Mouse (Mus musculus) CD8-positive naive resting alpha-beta T cell, adult 2 months (primary cell): Measurements from ENCODE around the gene Lypla2.

ENCODE experiments used
- DNase-seq, 2 experiments: peaks; one replicate each; pipeline ENCODE4 v3.0.0; 2022; ENCODE audit warnings: low read depth in 2 of 2, low spot score in 2 of 2

Gene Lypla2

GRCm38 (mm10) chr4:135921257-135922120 is 50.9 kb downstream of the Lypla2 start:
- no peak for DNase-seq

- DNase-seq: peak; percentile 94 to 98
These were observed 51.9 kb downstream of the Lypla2 start, which contains the start of gene Fuca1 for GRCm38 (mm10) chr4:135920304-135921241. Fuca1 (plus strand) TSS chr4:135920735.

- DNase-seq: no peak
These were observed 53.2 kb downstream of the Lypla2 start for GRCm38 (mm10) chr4:135919280-135919639.

DNA sequence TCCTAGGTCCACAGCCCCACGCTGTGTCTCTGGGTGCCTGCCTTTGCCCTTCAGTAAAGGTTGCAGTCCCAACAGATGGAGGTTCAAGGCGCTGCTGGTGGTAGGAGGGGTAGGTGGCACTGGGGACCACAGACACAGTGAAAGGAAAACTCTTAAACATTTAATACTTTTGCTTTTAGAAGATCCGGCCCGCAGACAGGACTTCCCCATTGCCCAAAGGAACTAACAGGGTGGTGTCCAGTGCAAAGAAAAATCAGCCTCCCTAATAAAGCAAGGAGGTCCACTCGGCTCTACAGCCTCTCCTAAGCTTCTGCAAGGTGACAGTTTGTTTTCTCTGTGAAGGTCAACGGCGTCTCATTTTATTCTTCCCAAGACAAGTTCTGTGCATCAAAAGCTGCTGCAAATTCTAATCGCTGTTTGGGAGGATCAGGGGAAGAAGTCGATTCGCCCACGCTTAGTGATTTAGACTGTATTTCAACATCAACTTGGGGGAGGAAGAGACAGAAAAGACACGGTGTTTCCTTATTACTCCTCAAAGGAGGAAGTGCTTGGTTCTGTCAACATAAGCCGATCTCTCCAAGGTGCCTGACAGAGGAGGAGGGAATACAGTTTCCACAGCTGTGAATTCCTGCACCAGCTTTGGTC is 53.7 kb downstream of the Lypla2 start:
- no peak for DNase-seq
